Mouse (Mus musculus) layer of hippocampus, adult 8-10 months (tissue): ENCODE data around the gene Bcl2l11. TPM values are rescaled to one million over a fixed set of nuclear protein-coding genes. Genes with fewer than 3 reads are reported as not detected.
"Not testable (repeated sequence)": the region's sequence is repeated elsewhere in the genome, so short reads cannot be mapped to it uniquely, and the experiment has no call there.

Experiments used
- DNase-seq, 2 experiments: peaks; one replicate each; pipeline ENCODE4 v3.0.0; 2022; ENCODE audit warnings: low spot score in 2 of 2
- total RNA-seq, 4 experiments: library from RNA; stranded (reverse); gene quantifications; 2 replicates each; pipeline ENCODE4 v1.2.4; 2022

The Bcl2l11 gene
- total RNA-seq, result 1 to 10 TPM; 5.1 to 8.1 (median 6.5) TPM

DNA sequence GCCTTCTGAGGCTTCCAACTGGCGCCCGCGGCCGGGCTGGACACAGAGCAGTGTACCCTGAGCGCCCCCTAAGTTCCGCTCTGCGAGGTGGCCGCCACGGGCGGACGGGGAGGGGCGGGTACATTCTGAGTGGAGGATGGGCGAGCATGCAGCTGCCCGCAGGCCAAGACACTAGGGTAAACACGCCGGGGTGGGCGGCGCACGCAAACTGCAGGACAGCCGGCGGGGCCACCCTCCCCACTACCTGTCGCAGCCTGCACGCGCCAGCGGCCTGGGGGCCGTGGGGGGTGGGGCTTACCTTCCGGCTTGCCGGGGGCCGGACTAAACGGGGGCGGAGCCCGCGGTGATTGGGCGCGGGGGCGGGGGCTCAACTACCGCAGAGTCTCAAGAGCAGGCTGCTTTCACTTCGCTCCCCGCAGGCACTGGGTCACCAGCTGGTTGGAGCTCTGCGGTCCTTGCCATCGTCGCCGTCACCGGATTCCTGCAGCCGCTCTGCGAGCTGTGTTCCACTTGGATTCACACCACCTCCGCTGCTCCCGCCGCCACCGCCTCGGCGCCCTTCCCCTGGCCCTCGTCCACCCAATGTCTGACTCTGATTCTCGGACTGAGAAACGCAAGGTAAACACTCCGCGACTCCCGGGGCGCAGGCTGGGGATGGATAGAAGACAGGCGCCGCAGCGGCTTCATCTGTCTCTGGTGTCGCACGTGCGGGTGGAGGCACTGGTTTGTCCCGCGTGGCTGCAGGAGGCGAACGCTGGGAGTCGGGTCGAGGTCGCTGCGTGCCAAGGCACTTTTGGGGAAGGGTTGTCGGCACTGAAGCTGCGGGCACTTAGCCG lies at the start of gene Bcl2l11:
TSS of gene Bcl2l11 (plus strand) at position 404 of the 836 bp plus-strand sequence.
- DNase-seq, result peak; percentile 76 to 81

DNA sequence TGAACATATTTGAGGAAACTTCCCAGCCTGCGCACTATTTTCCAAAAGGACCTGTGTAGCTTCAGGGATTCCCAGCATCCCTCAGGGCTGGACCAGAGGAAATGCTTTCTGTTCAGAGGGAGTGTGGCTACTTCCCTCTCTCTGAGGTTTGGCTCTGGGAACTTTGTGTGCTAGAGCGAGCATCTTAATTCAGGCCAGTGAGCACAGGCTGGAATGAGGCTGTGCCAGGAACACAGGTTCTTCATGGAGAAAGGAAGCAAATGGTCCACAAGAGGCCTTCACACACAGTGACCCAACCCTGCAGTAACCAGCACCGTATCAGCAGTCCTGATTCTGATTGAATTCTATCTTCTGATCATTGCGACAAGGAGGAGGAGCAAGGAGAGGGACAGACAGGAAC lies 48.9 kb upstream of the Bcl2l11 start:
- no peak for DNase-seq

DNA sequence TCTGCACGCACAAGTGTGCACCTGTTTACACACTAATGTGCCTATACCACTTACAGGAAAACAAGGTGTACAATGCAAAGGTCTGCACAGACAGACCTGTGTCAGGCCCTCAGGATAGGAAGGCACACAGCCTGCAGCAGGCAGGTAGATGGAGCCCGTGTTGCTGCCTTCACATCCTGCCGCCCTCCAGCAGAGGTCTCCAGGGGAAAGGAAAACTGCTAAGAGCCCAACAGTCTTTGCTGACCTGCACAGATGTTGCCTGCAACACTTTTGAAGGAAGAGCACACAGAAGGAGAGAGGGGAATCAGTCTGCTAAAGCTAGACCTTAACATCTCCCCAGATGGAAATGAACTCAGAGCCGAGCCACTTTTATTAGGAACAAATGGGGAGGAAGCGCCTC lies 47.0 kb upstream of the Bcl2l11 start:
- DNase-seq, result no peak

DNA sequence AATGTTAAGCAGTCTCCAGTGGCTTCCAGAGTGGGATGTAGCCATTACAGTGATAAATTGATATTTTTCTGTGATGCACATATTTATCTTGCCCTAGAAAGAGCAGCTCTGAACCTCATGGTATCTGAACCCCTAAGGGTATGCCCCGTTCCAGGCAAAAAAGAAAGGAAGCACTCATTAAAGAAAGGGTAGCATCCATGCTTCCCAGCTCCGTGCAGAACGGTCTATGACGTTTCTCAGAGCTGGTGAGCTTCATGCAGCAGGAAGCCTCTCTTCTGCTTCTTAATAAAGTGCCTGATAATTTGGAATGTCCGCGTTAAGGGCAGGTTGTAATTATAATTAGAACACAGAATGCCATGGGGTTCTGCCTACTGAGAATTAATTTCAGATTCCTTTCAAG lies 46.5 kb upstream of the Bcl2l11 start:
- no peak for DNase-seq

DNA sequence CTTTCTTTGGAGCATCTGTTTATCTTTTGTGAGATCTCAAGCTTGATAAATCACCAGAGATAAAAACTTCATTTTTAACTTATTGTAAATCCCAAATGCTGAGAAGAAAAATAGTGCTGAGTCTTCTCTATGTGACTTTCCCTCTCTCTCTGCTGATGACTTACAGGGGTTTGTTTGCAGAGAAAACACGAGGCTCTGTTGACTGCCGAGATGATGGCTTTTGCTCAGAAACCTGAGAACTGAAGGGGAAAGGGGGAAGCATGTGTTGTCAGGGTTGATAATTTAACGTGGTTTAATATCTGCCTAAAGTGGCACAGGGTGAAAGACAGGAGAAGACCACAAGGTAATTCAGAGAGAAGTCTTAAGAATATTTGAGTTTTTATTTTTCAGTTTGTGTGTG lies 42.0 kb upstream of the Bcl2l11 start:
- no peak for DNase-seq

DNA sequence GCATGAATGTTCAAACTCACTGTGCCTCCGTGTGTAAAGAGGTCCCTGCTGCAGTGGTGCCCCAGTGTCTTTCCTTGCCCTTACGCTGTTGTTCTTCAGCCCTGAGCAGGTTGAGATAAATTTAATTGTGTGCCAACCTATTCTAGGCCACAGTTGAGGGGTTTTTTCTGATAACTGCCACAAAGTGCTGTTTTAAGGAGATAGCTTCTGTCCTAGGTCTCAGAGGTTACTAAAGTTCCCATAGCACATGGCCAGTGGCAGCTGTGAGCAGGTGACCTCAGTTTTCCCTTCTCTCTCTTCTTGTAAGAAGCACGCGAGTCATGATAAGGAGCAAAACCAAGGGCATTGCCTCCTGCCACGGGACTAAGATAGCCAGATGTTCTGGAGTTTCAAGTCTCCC lies 41.2 kb upstream of the Bcl2l11 start:
- DNase-seq, result no peak

DNA sequence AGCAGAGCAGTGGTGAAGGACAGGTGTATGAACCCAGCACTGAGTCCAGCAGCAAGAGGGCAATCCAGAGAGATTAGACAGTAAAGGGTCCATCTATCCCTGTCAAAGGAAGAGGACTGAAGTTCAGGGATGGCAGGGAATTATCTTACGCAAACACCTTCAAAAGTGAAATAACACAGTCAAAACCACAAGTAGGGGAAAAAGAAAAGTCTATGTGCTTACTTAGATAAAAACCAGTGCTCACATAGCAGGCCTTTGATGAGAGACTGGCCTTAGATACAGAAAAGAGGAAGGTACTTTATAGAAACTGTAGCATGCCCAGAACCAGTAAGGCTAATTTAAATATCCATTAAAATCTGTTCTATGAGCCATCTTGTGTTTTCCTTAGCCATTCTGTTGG lies 40.4 kb upstream of the Bcl2l11 start:
- DNase-seq, result no peak

DNA sequence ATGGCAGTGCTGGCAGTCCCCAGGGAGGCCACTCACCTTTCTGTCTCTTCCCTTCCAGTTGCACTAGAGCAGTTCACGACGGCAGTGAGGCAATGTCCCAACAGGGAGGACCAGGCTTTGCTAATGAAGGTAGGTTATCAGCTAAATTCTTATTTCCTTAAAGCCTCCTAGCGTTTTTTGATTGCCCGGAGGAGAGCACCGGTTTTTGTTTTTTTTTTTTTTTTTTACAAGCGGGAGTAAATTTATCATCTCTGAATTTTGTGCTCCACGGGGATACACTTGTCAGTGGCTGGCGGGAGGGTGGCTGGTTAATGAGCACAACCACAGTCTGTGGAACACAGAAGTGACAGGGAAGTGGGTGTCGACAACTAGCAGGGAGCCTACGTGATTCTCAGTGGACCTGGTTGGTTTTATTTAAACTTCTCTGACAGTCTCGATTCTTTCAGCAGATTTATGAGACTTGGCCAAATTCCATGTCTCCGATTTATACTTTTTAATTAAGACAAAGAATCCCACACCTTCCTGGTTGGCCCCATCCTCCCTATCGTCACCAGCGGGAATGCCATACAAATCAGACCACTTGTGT lies 39.4 kb upstream of the Bcl2l11 start:
- no peak for DNase-seq

DNA sequence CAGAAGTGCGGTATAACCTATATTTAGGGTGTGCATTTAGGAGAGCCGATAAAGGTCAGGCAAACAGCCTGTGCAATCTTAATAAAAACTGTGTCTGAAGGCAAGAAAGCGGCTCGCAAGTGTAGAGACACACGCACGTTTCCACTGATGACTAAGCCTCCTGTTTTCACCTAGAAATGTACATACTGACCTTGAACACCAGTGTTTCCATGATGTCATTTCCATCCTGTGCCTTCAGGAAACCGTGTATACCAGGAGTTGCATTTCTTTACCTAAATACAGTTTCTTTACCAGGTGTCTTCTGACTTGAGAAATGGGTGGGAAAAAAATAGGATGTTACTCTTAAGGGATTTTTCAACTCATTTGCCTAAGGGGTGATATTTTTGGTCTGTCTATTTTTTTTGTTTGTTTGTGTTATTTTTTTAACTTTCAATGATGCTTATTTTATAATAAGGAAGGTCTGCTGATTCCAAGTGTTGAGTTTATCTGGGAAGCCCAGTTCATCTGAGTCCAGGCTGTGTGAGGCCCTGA lies 38.8 kb upstream of the Bcl2l11 start:
- no peak for DNase-seq

DNA sequence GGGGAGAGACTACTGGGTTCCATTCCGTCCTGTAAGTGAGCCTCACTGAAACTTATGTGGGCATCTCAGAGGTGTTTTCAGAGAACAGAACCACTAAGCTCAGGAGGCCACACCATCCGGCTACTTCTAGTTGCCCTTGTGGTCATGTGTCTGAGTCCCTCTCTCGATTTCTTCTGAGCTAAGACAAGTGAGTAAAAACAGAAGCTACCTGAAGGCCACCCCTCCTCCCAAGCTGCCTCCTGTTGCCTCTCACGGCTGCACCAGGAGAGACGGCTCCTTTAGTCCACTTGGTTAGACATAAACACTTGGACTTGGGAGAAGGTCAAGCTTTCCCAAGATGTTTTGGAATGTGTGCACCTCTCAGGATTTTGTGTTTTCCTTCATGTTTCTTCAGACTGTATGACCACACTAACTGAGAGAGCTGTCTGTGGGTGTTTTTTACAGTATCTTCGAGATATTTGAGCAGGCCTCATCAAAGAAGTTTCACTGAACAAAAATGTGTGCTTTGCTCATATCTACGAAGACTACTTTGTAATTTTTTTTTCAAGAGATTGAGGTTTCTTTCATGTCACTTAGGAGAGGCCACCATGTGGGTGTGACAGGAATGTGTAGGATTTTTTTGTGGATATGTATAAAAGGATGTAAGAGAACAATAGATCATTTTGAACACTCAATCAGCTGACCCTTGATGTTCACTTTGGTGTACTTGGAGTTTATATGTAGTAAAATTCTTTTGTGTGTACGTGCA lies 37.9 kb upstream of the Bcl2l11 start:
- no peak for DNase-seq

DNA sequence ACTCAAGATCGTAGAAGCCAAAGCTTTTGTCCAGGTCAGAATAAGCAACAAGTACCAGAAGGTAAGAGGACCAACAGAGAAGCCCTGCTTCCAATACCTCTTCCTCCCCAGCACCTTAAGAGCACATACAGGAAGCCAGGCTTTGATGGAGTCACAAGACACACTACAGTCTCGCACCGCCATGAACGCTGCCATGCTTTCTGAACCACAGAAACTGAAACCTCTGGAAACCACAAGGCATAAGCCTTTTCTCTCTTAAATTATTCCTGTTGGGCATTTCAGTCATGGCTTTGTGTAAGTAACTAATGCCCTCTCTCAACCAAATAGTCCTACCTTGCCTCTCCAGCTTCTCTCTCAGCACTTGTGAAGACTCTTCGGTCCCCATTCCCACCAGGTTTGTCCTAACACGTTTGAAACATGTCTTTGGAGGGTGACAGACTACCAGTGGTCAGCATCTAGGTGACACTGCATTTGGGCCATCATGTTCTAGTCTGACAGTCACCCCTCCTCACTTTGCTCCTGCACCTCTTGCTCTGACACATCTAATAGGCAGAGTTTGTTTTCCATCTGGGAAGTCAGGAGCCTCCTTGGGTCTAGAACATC lies 35.5 kb upstream of the Bcl2l11 start:
- DNase-seq, result no peak

DNA sequence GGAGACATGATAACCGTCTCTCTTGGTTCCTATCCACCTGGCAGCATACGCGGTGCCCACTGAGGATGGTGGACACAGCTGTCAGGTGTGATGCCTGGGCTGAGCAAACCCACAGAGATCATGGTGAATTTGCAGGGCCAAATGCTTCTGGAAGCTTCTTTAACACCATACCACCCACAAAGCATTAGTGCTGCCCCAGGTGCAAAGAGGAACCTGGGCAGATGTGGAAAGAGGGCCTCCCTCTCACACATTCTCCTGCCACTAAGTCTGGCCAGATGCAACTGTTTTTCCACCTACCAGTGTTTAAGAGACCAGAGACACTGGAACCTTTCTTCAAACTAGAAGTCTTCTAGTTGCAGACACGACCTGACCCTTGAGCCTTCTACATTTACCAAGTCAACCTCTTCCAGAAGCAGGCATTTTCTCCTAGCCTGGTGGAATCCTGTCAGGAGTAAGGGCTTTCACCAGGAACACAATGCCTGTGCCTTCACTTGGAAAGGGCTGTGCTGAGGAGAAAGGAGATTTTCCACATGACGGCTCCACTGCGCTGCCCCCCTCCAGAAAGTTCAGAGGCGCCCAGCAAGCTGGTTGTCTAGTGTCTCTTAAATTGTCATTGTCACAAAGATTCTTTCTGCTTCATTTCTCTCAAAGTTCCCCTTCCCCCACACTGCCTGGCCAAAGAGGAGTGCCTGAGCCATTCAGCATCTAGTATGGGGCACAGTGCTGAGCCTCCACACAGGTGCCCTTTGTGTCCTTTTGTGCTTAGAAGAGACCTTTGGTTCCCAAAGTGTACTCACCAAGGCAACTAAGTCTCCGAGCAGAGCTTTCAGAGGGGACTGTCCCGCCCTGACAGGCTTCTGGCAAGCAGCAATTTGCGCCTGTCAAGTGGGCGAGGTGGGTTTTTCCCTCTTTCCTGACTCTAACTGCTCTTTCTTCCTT lies 34.1 kb upstream of the Bcl2l11 start:
- DNase-seq, result no peak

DNA sequence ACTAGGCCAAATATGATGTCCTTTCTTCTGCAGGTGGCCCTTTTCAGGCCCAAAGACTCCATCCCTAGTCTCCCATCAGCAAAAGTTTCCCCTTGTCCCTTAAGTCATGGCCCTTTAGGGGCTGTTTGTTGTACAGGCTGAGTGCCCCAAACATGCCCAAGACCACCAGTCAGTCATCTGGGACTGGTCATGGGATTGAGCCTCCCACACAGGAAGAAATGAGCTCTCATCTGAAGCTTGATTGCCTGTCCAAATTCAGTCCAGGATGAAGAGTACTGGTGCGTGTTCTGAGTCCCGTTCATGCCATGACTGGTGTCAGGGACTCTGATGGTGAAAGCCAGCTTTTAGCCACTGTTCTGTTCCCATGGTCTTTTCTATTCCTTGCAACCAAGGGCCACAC lies 33.4 kb upstream of the Bcl2l11 start:
- DNase-seq, result no peak

DNA sequence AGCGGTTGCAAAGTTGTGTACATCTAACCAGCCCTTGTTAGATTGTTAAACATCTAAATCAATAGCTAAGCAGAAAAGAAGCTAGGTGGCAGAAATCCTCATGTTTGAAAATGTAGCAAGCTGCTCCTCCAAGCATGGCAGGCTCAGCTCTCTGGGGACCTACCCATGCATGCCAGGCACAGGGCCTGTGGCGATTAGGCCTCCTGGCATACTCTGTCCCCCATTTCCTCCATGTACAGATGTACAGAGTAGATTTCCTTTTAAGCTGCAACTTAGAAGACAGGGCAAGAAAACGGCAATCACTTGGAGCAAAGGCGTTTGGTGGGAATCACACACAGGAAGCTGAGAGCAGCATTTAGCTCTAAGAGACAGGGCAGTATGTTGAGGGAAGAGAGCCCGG lies 31.6 kb upstream of the Bcl2l11 start:
- DNase-seq, result no peak

DNA sequence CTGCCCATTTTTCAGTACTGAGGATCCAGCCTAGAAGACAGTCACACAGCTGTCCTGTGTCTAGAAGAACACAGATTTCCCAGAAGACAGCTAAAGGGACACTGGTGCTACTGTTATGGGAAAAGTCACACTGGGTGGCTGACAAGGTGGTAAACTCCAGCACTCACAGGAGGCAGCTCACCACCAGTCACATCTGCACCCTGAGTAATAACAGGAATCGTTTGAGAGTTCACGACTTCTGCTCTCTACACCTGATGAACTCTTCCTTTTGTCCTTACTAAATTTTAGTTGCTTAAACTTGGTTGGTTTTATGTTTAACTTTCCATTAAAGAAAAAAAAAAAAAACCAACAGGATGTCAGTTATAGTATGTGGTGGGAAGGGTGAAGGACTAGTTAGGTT lies 31.2 kb upstream of the Bcl2l11 start:
- DNase-seq, result no peak

DNA sequence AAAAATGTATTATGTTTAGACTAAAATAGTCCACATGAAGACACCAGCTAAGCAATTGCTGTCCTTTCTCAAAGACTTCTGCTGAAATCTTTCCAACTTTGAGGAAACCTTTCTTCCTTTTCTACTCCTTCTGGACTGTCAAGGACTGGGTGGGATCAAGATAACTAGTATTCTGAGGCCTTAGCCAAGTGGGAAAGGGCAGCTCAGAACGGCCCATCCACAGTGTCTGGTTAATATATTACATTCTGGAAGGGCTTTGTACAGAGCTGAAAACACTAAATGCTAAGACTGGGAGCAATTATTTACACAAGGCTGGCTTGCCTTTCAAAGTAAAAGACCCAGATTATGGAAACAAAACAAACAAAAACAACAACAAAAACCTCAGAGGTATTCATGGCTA lies 30.6 kb upstream of the Bcl2l11 start:
- DNase-seq, result no peak

DNA sequence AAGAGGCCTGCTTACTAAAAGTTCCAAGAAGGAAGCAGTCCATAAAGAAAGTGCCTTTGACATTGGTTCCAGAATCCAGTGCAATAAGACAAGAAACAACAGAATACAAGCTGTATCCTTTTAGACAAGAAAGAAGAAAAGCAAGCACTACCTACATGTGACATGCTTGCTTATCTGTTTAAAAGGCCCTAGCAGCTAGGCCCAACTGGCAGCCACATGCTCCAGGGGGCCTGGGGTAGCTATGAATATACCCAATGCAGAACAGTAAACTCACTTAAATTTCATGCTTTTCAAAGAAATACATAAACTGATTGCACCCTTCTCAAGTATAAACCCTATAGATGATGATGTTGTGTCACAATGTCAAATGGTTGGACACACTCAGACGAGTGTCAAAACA lies 29.8 kb upstream of the Bcl2l11 start:
- DNase-seq, result no peak

DNA sequence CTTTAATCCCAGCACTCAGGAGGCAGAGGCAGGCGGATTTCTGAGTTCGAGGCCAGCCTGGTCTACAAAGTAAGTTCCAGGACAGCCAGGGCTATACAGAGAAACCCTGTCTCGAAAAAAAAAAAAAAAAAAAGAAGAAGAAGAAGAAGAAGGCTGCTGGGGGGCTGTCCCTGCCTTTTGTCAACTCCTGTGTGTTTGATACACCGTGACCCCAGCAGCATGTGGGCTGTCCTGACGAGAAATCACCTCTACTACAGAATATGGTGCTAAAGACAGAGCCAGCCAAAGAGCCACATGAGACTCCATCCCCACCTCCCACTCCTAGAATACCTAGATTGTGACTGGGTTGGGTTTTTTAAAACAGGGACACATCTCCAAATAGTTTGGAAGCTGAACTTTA lies 27.7 kb upstream of the Bcl2l11 start:
- DNase-seq, result not testable (repeated sequence)

DNA sequence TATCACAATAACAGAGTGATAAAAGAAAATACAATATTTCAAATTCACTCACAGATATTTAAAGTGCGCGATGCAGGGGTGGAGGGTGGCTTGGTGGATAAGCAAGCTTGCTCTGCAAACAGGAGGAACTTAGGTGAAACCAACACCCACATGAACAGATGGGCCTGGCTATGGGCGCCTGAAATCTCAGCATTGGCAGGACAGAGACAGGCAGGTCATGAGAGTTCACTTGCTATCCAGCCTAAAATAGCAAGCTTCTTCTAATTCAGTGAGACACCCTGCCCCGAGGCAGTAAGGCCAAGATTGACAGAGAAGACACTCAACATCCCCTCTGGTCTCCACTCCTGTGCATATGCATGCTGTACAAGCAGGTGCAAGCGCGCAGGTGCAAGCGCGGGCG lies 23.8 kb upstream of the Bcl2l11 start:
- no peak for DNase-seq

DNA sequence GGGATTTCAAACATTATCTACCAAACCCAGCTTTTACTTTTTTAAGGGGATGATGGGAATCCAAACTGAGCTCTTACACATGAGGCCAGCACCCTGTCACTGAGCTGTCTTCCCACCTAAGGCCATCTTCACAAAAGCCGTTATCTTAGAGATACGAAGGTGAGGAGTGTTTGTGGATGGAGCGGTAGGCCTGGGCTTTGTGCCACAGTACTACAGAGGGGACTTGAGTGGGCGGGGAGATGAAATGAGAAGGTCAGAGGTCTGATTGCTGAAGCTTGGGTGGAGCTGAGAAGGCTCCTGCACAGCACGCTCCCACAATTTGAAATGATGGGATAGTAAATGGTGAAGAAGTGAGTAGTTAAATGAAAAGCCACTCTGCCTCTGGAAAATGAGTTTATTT lies 21.0 kb upstream of the Bcl2l11 start:
- no peak for DNase-seq

DNA sequence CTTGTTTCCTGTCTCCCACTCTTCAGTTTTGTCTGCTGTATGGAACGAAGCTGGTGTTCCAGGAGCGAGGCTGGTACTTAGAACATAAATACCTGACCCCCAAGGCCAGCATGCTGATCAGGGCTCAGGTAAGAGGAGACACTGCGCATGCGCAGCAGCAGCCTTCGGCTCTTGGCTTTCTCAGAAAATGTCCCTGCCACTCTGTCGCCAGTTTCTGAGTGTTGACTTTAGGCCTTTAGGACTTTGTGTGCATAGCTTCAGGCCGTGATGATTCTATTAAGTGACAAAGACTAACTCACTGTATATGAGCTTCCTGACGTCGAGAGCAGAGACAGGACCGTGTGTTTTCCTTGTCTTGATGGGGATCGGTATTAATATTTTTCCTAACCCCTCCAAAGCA lies 20.2 kb upstream of the Bcl2l11 start:
- DNase-seq, result no peak
